Mouse (Mus musculus): ENCODE data around the gene Myl7. TPM values are rescaled to one million over a fixed set of nuclear protein-coding genes. Genes with fewer than 3 reads are reported as not detected.

Gene Myl7
- polyA plus RNA-seq, 1 experiment from 2014 or later, result not detected

DNA sequence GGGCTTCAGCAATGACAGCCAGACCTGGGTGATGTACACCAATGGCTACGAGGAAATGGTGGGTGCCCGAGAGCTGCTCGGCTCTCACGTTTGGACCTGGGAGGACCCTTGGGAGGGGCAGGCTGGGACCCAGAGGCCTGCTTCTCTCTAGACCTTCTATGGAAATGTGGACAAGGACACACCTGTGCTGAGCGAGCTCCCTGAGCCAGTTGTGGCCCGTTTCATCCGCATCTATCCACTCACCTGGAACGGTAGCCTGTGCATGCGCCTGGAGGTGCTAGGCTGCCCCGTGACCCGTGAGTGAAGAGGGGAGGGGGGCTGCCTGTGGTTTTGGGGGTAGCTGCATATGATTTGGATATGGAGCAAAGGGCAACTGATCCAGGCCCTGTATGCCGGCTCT lies 30.3 kb downstream of the Myl7 start:
- Histone ChIP-seq H3K27me3 (replicated peaks; ENCODE audit: control insufficient read depth, insufficient read depth, low read length) (no peaks in the 10 kb centered on the region), H3K9me3 (replicated peaks; ENCODE audit: control insufficient read depth, low read length) (no peaks in the 10 kb centered on the region), H3K4me2 (ENCODE audit: low read length) (no peak overlapping the region), H3K9ac (ENCODE audit: low read length) (no peak overlapping the region), H3K36me3 (ENCODE audit: control insufficient read depth, insufficient read depth, low read length) (peaks cover 38% of the 10 kb centered on the region), H3K4me1 (ENCODE audit: control insufficient read depth, insufficient read depth, low read length) (no peaks in the 10 kb centered on the region), H3K27ac (ENCODE audit: low read depth, low read length) (no peak overlapping the region), H3K4me3 (ENCODE audit: low read depth, low read length) (no peak overlapping the region)
- 92% methylated on average over 12 of the region's 12 CpGs for WGBS
- ATAC-seq, result no peak
- DNase-seq (ENCODE audit: low spot score), result no peak

GRCm38 (mm10) chr11:5867196-5867595 lies 31.4 kb downstream of the Myl7 start:
- H3K4me1 ChIP-seq (ENCODE audit: control insufficient read depth, insufficient read depth, low read length), result no peaks in the 10 kb centered on the region
- H3K27me3 ChIP-seq (replicated peaks; ENCODE audit: control insufficient read depth, insufficient read depth, low read length), result peaks cover 11% of the 10 kb centered on the region
- 88% methylated on average over 2 of the region's 2 CpGs for WGBS
- no peaks in the 10 kb centered on the region for H3K9me3 ChIP-seq (replicated peaks; ENCODE audit: control insufficient read depth, low read length)
- H3K27ac ChIP-seq (ENCODE audit: low read depth, low read length), result no peak overlapping the region
- DNase-seq (ENCODE audit: low spot score), result no peak
- no peak overlapping the region for H3K4me2 ChIP-seq (ENCODE audit: low read length)
- H3K9ac ChIP-seq (ENCODE audit: low read length), result no peak overlapping the region
- ATAC-seq, result no peak
- no peak overlapping the region for H3K4me3 ChIP-seq (ENCODE audit: low read depth, low read length)
- H3K36me3 ChIP-seq (ENCODE audit: control insufficient read depth, insufficient read depth, low read length), result peaks cover 27% of the 10 kb centered on the region

DNA sequence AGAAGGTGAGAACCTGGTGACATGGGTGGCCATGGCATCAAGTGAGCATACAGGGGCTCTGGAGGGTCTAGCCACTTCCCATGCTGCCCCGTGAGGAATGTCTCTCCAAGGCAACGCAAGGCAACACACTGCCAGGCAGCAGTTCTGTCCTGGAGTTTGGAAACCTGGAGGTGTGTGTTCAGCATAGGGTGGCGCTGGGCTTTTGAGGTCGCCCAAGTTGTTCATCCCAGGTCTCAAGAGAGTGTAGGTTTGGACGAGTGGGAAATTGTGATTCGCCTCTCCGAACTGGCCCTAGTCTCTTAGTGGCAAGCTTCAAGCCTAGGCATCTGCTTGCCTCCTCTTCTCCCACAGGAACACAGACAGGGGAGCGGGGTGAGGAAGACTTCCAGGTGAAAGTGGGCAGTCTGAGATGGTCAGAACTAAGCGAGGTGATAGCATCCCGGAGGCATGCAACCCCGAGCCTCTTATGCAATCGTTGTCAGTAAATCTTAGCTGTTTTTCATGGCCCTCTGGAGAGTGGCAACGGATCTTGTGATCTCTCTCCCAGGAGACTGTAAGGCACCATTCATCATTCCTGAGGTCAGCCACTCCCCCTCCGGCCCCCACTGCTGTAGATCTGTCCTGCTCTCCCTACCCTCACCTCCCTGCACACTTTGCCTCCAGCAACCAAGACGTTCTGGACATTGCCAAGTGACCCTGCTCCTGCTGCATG lies 36.0 kb downstream of the Myl7 start:
- ATAC-seq (no peak), DNase-seq (ENCODE audit: low spot score) (no peak)
- H3K27me3 ChIP-seq (replicated peaks; ENCODE audit: control insufficient read depth, insufficient read depth, low read length), result peaks cover 26% of the 10 kb centered on the region

GRCm38 (mm10) chr11:5861678-5862393 lies 36.7 kb downstream of the Myl7 start, which contains the start of gene Aebp1:
Aebp1 (plus strand) TSS chr11:5861947.
- peak within 1 kb of the TSS; percentile 52 for H3K4me2 ChIP-seq (ENCODE audit: low read length)
- ATAC-seq (peak; percentile 55; the same call in 1 of the 2 replicates), DNase-seq (ENCODE audit: low spot score) (no peak)
- H3K4me1 ChIP-seq (ENCODE audit: control insufficient read depth, insufficient read depth, low read length), result peaks cover 4% of the 10 kb centered on the region; the same call in 1 of the 2 replicates
- 2% methylated on average over 51 of the region's 59 CpGs for WGBS
- no peaks in the 10 kb centered on the region for H3K36me3 ChIP-seq (ENCODE audit: control insufficient read depth, insufficient read depth, low read length)
- H3K9me3 ChIP-seq (replicated peaks; ENCODE audit: control insufficient read depth, low read length), result no peaks in the 10 kb centered on the region
- H3K27ac ChIP-seq (ENCODE audit: low read depth, low read length), result no peak within 1 kb of the TSS
- H3K9ac ChIP-seq (ENCODE audit: low read length), result 0 out of 2 replicates have a peak within 1 kb of the TSS, but pooled peaks have one; percentile 29
- H3K4me3 ChIP-seq (ENCODE audit: low read depth, low read length), result peak within 1 kb of the TSS; percentile 27
- peaks cover 26% of the 10 kb centered on the region for H3K27me3 ChIP-seq (replicated peaks; ENCODE audit: control insufficient read depth, insufficient read depth, low read length)

More for the DNA sequence above, 36.0 kb downstream of the Myl7 start:
- Histone ChIP-seq H3K9ac (ENCODE audit: low read length) (no peak overlapping the region), H3K36me3 (ENCODE audit: control insufficient read depth, insufficient read depth, low read length) (no peaks in the 10 kb centered on the region), H3K4me2 (ENCODE audit: low read length) (peak overlapping the region; percentile 52), H3K9me3 (replicated peaks; ENCODE audit: control insufficient read depth, low read length) (no peaks in the 10 kb centered on the region), H3K27ac (ENCODE audit: low read depth, low read length) (no peak overlapping the region), H3K4me3 (ENCODE audit: low read depth, low read length) (peak overlapping the region; percentile 27; the same call in 1 of the 2 replicates), H3K4me1 (ENCODE audit: control insufficient read depth, insufficient read depth, low read length) (peaks cover 4% of the 10 kb centered on the region; the same call in 1 of the 2 replicates)
- 34% methylated on average over 15 of the region's 15 CpGs for WGBS

DNA sequence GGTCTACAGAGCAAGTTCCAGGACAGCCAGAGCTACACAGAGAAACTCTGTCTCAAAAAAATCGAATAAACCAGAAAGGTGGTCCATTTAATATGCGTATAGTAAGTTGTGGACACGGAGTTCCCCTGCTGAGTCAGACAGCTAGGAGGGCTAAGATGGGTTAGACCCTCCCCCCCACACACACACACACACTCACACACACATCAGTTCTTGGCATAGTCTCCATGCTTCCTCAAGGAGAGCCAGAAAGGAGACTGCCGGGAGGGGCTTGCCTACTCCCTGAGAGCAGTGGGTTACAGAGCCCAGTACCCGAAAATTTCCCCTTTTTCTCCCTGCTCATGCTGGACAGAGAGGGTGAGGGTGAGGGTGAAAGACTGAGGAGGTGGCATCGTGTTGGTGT lies 37.9 kb downstream of the Myl7 start:
- H3K4me3 ChIP-seq (ENCODE audit: low read depth, low read length), result no peak overlapping the region
- H3K4me2 ChIP-seq (ENCODE audit: low read length), result no peak overlapping the region
- no peaks in the 10 kb centered on the region for H3K36me3 ChIP-seq (ENCODE audit: control insufficient read depth, insufficient read depth, low read length)
- DNase-seq (ENCODE audit: low spot score), result no peak
- peaks cover 4% of the 10 kb centered on the region; the same call in 1 of the 2 replicates for H3K4me1 ChIP-seq (ENCODE audit: control insufficient read depth, insufficient read depth, low read length)
- H3K9ac ChIP-seq (ENCODE audit: low read length), result no peak overlapping the region
- 61% methylated on average over 6 of the region's 6 CpGs for WGBS
- no peak for ATAC-seq
- H3K9me3 ChIP-seq (replicated peaks; ENCODE audit: control insufficient read depth, low read length), result no peaks in the 10 kb centered on the region
- H3K27me3 ChIP-seq (replicated peaks; ENCODE audit: control insufficient read depth, insufficient read depth, low read length), result peaks cover 26% of the 10 kb centered on the region
- no peak overlapping the region for H3K27ac ChIP-seq (ENCODE audit: low read depth, low read length)

GRCm38 (mm10) chr11:5859883-5860550 lies 38.6 kb downstream of the Myl7 start:
- 87% methylated on average over 13 of the region's 13 CpGs for WGBS
- Histone ChIP-seq H3K27ac (ENCODE audit: low read depth, low read length) (no peak overlapping the region), H3K36me3 (ENCODE audit: control insufficient read depth, insufficient read depth, low read length) (no peaks in the 10 kb centered on the region), H3K4me3 (ENCODE audit: low read depth, low read length) (no peak overlapping the region), H3K27me3 (replicated peaks; ENCODE audit: control insufficient read depth, insufficient read depth, low read length) (peaks cover 26% of the 10 kb centered on the region), H3K9ac (ENCODE audit: low read length) (no peak overlapping the region), H3K4me1 (ENCODE audit: control insufficient read depth, insufficient read depth, low read length) (peaks cover 4% of the 10 kb centered on the region; the same call in 1 of the 2 replicates), H3K9me3 (replicated peaks; ENCODE audit: control insufficient read depth, low read length) (no peaks in the 10 kb centered on the region), H3K4me2 (ENCODE audit: low read length) (no peak overlapping the region)
- ATAC-seq (no peak), DNase-seq (ENCODE audit: low spot score) (no peak)

- ATAC-seq (no peak), DNase-seq (ENCODE audit: low spot score) (no peak)
- Histone ChIP-seq H3K9me3 (replicated peaks; ENCODE audit: control insufficient read depth, low read length) (no peaks in the 10 kb centered on the region), H3K27me3 (replicated peaks; ENCODE audit: control insufficient read depth, insufficient read depth, low read length) (peaks cover 26% of the 10 kb centered on the region), H3K27ac (ENCODE audit: low read depth, low read length) (no peak overlapping the region), H3K36me3 (ENCODE audit: control insufficient read depth, insufficient read depth, low read length) (no peaks in the 10 kb centered on the region), H3K9ac (ENCODE audit: low read length) (no peak overlapping the region), H3K4me3 (ENCODE audit: low read depth, low read length) (no peak overlapping the region), H3K4me1 (ENCODE audit: control insufficient read depth, insufficient read depth, low read length) (peaks cover 4% of the 10 kb centered on the region; the same call in 1 of the 2 replicates), H3K4me2 (ENCODE audit: low read length) (no peak overlapping the region)
- 71% methylated on average over 1 of the region's 1 CpGs for WGBS
Measured at GRCm38 (mm10) chr11:5858723-5859122, 39.9 kb downstream of the Myl7 start.

DNA sequence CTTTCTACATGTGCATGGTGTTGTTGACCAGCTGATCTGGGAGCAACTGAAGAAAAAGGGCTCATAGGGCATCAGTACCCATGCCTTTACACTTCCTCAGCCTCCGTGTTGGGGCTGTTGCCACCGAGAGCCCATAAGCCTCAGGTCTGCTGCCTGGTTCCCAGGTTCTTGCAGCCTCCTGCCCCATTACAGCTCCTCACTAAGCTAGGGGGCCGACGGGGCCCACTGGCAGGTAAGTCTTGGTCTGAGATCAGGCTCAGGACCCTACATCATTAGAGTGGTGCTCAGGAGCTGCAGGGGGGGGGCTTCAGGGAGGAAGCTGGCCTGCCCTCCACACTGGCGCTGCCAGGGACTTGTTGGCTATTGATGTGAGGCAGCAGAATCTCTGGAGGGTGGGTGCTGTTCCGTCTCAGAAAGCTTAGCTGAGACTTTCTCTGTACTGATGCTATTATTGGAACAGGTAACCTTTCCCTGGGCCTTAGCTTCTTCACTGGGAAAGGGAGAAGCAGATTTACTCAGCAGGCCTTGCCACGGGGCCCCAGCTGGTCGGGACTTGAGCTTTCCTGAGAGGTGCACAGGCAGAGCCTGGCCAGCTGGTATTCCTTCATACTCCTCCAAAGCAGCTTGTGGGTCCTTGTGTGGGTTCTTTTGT lies 42.0 kb downstream of the Myl7 start:
- Histone ChIP-seq H3K4me3 (ENCODE audit: low read depth, low read length) (no peak overlapping the region), H3K4me1 (ENCODE audit: control insufficient read depth, insufficient read depth, low read length) (no peaks in the 10 kb centered on the region; the same call in 1 of the 2 replicates), H3K4me2 (ENCODE audit: low read length) (no peak overlapping the region), H3K36me3 (ENCODE audit: control insufficient read depth, insufficient read depth, low read length) (no peaks in the 10 kb centered on the region), H3K27ac (ENCODE audit: low read depth, low read length) (no peak overlapping the region), H3K9me3 (replicated peaks; ENCODE audit: control insufficient read depth, low read length) (no peaks in the 10 kb centered on the region), H3K9ac (ENCODE audit: low read length) (no peak overlapping the region), H3K27me3 (replicated peaks; ENCODE audit: control insufficient read depth, insufficient read depth, low read length) (peaks cover 9% of the 10 kb centered on the region)
- ATAC-seq, result no peak
- WGBS, result 78% methylated on average over 8 of the region's 8 CpGs
- DNase-seq (ENCODE audit: low spot score), result no peak
